Mouse (Mus musculus) hindbrain, embryonic 11.5 days (tissue): ENCODE data around the gene Pdzd3. TPM values are rescaled to one million over a fixed set of nuclear protein-coding genes. Genes with fewer than 3 reads are reported as not detected.
A peak's percentile ranks its signal among the peaks of the same experiment; 100 is the strongest.

Experiments
- ATAC-seq: fragments of 200-750 bp; cut with Nextera tagmentation; 2 replicates; pipeline ENCODE4 v1.8.0; 2017; ENCODE audit warnings: mild to moderate bottlenecking, moderate TSS enrichment, moderate library complexity; ENCODE audit not compliant: low FRiP score
- DNase-seq: peaks from one replicate; pipeline ENCODE4 v3.0.0-alpha.2; 2015; ENCODE audit warnings: low spot score
- H3K27ac ChIP-seq: fragments of 300-500 bp; sonication (generic); 2 replicates; pipeline ENCODE4 v1.5.1; 2014; ENCODE audit warnings: mild to moderate bottlenecking, low read depth, low read length
- H3K27me3 ChIP-seq: fragments of 300-500 bp; sonication (generic); 2 replicates; pipeline ENCODE4 v1.6.1; 2014; ENCODE audit warnings: mild to moderate bottlenecking, low read length, moderate library complexity, mixed read lengths; ENCODE audit not compliant: control insufficient read depth, insufficient read depth
- H3K36me3 ChIP-seq: fragments of 300-500 bp; sonication (generic); 2 replicates; pipeline ENCODE4 v1.6.1; 2014; ENCODE audit warnings: mild to moderate bottlenecking, low read length, moderate library complexity, mixed read lengths; ENCODE audit not compliant: control insufficient read depth, insufficient read depth
- H3K4me1 ChIP-seq: fragments of 300-500 bp; sonication (generic); replicated peaks from 2 replicates; pipeline ENCODE4 v1.6.1; 2014; ENCODE audit warnings: low read length, mixed read lengths; ENCODE audit not compliant: control insufficient read depth, insufficient read depth
- H3K4me2 ChIP-seq: fragments of 300-500 bp; sonication (generic); replicated peaks from 2 replicates; pipeline ENCODE4 v1.6.1; 2014; ENCODE audit warnings: mild to moderate bottlenecking, low read depth, low read length
- H3K4me3 ChIP-seq: fragments of 300-500 bp; sonication (generic); 2 replicates; pipeline ENCODE4 v1.5.1; 2014; ENCODE audit warnings: low read depth, low read length
- H3K9ac ChIP-seq: fragments of 300-500 bp; sonication (generic); 2 replicates; pipeline ENCODE4 v1.6.1; 2014; ENCODE audit warnings: low read depth, low read length
- H3K9me3 ChIP-seq: fragments of 300-500 bp; sonication (generic); 2 replicates; pipeline ENCODE4 v1.6.1; 2016; ENCODE audit warnings: low read length; ENCODE audit not compliant: control insufficient read depth
- WGBS: fragments of 180-500 bp; shearing (Covaris S2); extraction: QIAGEN DNeasy Blood & Tissue Kit; methylation state at CpG from one replicate; pipeline ENCODE4 v1.1.7; 2014; 5-methylcytosine and 5-hydroxymethylcytosine counted together
- polyA plus RNA-seq: library from polyadenylated mRNA; unstranded; fragments of >200 nt; fragmentation: Nextera tagmentation; extraction: Ambion mirVana; gene quantifications from 2 replicates; pipeline ENCODE4 v1.2.1, GENCODE M21; 2014

The Pdzd3 gene
- polyA plus RNA-seq, 1 experiment from 2014 or later: not detected

DNA sequence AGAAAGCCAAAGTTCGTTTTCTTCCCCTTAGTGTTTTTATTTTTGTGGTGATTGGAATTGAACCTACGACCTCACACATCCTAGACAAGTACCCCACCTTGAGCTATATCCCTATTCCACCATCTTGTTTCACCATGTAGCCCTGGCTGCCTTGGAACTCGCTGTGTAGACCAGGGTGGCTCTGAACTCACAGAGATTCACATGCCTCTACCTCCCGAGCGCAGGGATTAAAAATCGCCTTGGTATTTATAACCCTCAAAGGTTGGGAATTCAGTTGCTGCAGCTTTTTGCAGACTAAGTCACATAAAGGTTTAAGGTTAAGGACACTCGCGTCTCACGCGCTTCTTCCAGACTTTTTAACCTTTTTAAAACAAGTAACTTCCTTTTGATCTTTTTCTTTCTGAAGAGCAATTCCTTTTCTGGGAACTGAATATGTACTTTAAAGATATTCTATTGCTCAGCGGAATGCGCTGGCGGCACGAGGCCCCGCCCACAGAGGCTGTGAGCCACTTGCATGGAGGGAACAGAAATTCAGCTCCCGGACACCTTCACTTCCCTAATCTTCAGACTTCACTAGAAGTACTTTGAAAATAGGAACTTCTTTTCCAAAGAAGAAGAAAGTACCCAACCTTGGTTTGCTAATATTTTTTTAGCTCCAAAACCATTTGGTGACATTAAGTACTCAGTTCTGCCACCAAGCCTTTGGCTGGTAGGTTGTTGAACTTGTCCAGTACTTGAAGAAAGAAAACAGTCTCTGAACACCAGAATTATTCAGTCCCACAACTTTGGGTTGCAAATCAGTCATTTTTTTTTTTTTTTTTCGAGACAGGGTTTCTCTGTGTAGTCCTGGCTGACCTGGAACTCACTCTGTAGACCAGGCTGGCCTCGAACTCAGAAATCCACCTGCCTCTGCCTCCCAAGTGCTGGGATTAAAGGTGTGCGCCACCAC lies 16.5 kb downstream of the Pdzd3 start:
- no peaks in the 10 kb centered on the region for H3K4me1 ChIP-seq
- 27% methylated on average over 19 of the region's 19 CpGs for WGBS
- H3K36me3 ChIP-seq: no peaks in the 10 kb centered on the region
- peak; percentile 42 for DNase-seq
- ATAC-seq: peak; percentile 36
- H3K27ac ChIP-seq: no peak overlapping the region
- no peaks in the 10 kb centered on the region for H3K27me3 ChIP-seq
- peak overlapping the region; percentile 19; the same call in 1 of the 2 replicates for H3K4me2 ChIP-seq
- H3K9me3 ChIP-seq: no peaks in the 10 kb centered on the region
- H3K4me3 ChIP-seq: peak overlapping the region; percentile 13; the same call in 1 of the 2 replicates
- H3K9ac ChIP-seq: no peak overlapping the region

DNA sequence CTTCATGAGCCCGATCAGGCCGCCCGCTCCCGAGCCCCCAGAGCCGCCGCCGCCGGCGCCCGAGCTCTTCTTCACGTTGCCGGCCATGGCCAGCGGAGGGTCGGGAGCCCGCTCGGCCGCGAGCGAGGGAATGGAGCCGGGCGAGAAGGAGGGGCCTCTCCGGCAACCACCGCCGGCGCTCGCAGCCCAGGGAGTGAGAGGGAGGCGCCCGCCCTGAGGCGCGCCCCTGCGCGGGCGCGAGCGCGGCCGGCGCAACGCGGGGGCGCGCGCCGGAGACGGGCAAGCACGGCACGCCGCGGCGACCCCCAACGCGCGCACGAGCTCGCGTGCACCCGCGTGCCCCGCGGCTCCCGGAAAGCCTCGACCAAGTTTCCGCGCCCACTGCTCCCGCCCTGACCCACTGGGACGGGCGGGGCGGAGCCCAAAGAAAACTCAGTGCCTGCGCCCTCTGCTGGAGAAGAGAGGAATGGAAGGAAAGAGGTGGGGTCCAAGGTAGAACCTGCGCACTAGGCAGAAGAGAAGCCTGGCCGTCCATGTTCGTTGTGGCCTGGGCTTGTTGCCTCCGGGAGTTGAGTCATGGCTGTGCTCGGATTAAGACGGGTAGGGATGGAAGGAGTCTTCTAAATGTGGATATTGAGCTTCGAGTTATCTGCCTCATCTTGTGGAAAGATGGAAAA lies 17.3 kb downstream of the Pdzd3 start, which contains the start of gene Cbl:
Cbl (minus strand) TSS at position 248 of the 677 bp plus-strand sequence.
- Histone ChIP-seq H3K27ac (peak within 1 kb of the TSS; percentile 76), H3K36me3 (no peaks in the 10 kb centered on the region), H3K4me1 (no peaks in the 10 kb centered on the region), H3K4me2 (peak within 1 kb of the TSS; percentile 36), H3K9ac (peak within 1 kb of the TSS; percentile 73), H3K27me3 (no peaks in the 10 kb centered on the region), H3K9me3 (no peaks in the 10 kb centered on the region), H3K4me3 (peak within 1 kb of the TSS; percentile 56)
- ATAC-seq: peak; percentile 95
- DNase-seq: peak; percentile 100
- under 1% methylated on average over 68 of the region's 76 CpGs for WGBS

DNA sequence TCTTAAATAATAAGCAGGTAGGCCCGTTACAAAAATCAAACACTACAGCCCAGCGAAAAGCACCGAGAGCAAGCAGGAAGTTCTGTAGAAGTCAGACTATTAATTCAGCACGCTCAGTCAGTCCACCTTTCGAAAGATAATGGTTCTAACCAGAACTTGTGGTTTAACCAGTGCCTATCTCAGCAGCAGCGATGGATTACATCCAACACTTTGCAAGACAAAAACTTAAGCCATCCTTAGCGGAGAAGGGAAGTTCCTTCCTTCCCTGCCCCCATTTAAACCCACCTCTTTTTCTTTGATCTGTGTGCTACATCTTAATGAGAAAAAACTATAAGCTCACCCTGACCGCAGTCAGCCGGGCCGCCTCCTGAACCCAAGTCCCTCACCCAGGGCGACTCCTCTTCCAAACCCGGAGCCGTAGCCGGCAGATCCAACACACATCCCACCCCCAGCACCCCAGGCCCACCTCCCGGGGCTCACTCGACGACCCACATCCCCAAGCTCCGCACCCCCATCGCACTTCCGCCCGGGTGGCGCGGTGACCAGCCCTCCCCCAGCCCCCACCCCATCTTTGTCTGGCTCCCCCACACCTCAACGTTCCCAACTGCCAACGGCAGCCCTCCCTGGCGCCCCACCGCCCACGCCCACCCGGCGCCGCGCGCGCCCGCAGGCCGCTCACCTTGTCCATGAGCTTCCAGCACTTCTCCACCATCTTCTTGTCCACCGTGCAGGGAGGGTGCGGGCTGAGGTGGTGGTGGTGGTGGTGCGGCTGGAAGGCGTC lies 18.1 kb downstream of the Pdzd3 start:
- H3K27ac ChIP-seq: peak overlapping the region; percentile 76

DNA sequence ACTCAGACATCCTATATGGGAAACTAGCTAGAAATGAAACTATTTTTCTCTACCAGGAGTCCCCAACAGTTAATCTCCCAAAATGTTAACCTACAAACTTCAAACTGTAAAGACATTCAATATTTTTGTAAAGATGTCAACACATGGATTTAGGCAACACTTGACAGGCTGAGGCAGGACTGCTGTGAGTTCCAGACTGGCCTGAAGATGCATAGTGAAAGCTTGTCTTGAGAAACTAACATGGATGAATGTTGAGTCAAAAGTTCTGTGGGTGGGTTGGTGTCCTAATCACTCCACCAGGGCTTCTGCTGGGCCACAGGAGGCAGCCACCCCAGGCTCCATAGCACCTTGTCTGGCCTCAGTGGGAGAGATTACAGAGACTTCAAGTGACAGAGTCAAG lies 19.7 kb downstream of the Pdzd3 start:
- no peaks in the 10 kb centered on the region for H3K4me1 ChIP-seq
- no peaks in the 10 kb centered on the region for H3K9me3 ChIP-seq
- no peak overlapping the region for H3K9ac ChIP-seq
- no peak overlapping the region for H3K27ac ChIP-seq
- no peak overlapping the region for H3K4me2 ChIP-seq
- H3K4me3 ChIP-seq: no peak overlapping the region
- H3K36me3 ChIP-seq: no peaks in the 10 kb centered on the region
- H3K27me3 ChIP-seq: no peaks in the 10 kb centered on the region
- no peak for ATAC-seq
- no peak for DNase-seq

More for the DNA sequence above, 18.1 kb downstream of the Pdzd3 start:
- 1% methylated on average over 37 of the region's 40 CpGs for WGBS
- Histone ChIP-seq H3K4me1 (no peaks in the 10 kb centered on the region), H3K4me2 (peak overlapping the region; percentile 36), H3K36me3 (no peaks in the 10 kb centered on the region), H3K27me3 (no peaks in the 10 kb centered on the region), H3K4me3 (peak overlapping the region; percentile 56), H3K9me3 (no peaks in the 10 kb centered on the region), H3K9ac (peak overlapping the region; percentile 73)
- ATAC-seq (peak; percentile 84), DNase-seq (no peak)

DNA sequence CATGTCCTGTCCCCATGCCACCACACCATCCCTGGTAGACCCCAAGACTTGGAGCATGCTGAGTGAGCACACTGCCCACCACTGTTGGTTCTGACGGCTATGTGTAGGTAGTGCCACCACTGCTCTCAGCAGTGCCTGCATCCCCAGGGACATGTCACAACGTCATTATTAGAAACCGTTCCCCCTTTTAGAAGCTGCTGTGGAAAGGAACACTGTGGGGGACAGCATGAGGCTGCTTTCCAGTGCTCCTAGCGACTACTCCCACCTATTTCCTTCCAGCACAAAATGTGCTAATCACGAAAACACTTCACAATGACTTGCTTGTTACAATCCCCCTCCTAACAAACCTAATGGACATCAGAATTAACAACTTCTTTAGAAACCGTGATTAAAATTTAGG lies 25.3 kb downstream of the Pdzd3 start:
- H3K9ac ChIP-seq: no peak overlapping the region
- no peak for ATAC-seq
- no peaks in the 10 kb centered on the region for H3K36me3 ChIP-seq
- WGBS: 72% methylated on average over 6 of the region's 6 CpGs
- no peak overlapping the region for H3K4me2 ChIP-seq
- no peak overlapping the region for H3K27ac ChIP-seq
- no peaks in the 10 kb centered on the region for H3K9me3 ChIP-seq
- no peaks in the 10 kb centered on the region for H3K4me1 ChIP-seq
- H3K4me3 ChIP-seq: no peak overlapping the region
- DNase-seq: no peak
- H3K27me3 ChIP-seq: no peaks in the 10 kb centered on the region

DNA sequence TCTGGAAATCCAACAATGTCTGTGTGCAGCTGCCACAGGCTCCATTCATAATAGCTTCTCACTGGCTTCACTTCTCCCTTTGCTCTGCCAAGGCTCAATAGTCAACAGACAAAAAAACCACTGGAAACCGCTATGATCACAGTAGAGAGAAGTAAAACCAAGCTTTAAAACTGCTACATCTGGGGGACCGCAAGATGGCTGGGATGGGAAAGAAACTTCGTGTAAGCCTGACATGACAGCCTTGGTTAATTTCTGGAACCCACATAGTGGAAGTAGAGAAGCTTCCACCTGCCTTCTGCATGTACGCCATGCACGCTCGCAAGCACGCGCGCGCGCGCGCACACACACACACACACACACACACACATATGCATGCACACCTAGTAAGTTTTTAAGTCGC lies 37.7 kb downstream of the Pdzd3 start:
- H3K4me2 ChIP-seq: no peak overlapping the region
- H3K4me1 ChIP-seq: no peaks in the 10 kb centered on the region
- H3K4me3 ChIP-seq: no peak overlapping the region
- H3K27ac ChIP-seq: no peak overlapping the region
- no peaks in the 10 kb centered on the region for H3K36me3 ChIP-seq
- no peak overlapping the region for H3K9ac ChIP-seq
- WGBS: 97% methylated on average over 14 of the region's 14 CpGs
- no peak for ATAC-seq
- no peaks in the 10 kb centered on the region for H3K27me3 ChIP-seq
- H3K9me3 ChIP-seq: no peaks in the 10 kb centered on the region
- no peak for DNase-seq

DNA sequence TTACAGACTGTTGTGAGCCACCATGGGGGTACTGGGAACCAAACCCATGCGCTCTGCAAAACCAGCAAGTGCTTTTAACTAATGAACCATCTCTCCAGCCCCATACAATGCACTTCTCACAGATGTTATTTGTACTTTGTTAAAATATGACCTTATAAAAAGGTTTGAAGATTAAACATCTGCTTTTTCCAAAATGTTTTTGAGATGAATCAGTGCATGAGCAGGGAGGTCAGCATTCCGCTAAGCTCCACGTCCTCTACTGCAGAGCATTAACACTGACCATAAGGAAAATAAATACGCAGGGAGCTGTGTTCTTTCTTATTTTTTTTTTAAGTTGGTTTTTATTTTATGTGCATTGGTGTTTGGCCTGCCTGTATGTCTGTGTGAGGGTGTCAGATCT lies 38.9 kb downstream of the Pdzd3 start:
- no peaks in the 10 kb centered on the region for H3K4me1 ChIP-seq
- ATAC-seq (no peak), DNase-seq (no peak)
- H3K36me3 ChIP-seq: no peaks in the 10 kb centered on the region
- H3K4me3 ChIP-seq: no peak overlapping the region
- WGBS: 95% methylated on average over 4 of the region's 4 CpGs
- H3K27me3 ChIP-seq: no peaks in the 10 kb centered on the region
- H3K9me3 ChIP-seq: no peaks in the 10 kb centered on the region
- H3K4me2 ChIP-seq: no peak overlapping the region
- H3K27ac ChIP-seq: no peak overlapping the region
- H3K9ac ChIP-seq: no peak overlapping the region

DNA sequence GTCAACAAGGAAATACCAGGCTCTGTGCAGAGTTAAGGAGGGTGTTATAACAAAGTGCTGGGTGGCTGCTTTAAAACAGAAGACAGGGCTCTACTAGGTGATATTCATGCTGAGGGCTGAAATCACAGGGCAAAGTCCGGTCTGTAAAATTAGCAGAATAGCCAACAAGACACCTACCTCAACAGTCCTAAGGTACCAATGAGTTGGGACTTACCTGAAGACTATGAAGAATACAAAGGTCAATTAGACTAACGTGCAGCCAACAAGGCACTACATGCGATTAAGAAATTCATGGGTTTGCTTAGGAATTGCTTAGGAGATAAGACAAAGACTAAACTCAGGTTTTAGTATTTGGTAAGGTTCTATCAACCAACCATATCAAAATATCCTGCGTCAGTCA lies 41.9 kb downstream of the Pdzd3 start:
- H3K27ac ChIP-seq: no peak overlapping the region
- H3K27me3 ChIP-seq: no peaks in the 10 kb centered on the region
- 95% methylated on average over 4 of the region's 4 CpGs for WGBS

More for the DNA sequence above, 41.9 kb downstream of the Pdzd3 start:
- H3K36me3 ChIP-seq: no peaks in the 10 kb centered on the region
- H3K9me3 ChIP-seq: no peaks in the 10 kb centered on the region
- H3K4me2 ChIP-seq: no peak overlapping the region
- no peak overlapping the region for H3K9ac ChIP-seq
- H3K4me1 ChIP-seq: no peaks in the 10 kb centered on the region
- ATAC-seq (no peak), DNase-seq (no peak)
- H3K4me3 ChIP-seq: no peak overlapping the region
